Mouse (Mus musculus) myocyte (in vitro differentiated cells): ENCODE measurements at regions not wholly inside any gene's neighbourhood (a gene's known extent, or its start where the extent isn't known, plus 50 kb on each side); places are given as distances from the start of the nearest gene placed in this dataset.

ENCODE experiments used
- E2F4 ChIP-seq: IDR thresholded peaks from one replicate; pipeline ENCODE4 v1.6.1; 2011; ENCODE audit warnings: mild to moderate bottlenecking, control low read depth, moderate library complexity; ENCODE audit not compliant: insufficient read depth
- MAX ChIP-seq: IDR thresholded peaks from one replicate; pipeline ENCODE4 v1.6.1; 2011; ENCODE audit warnings: low read depth, mild to moderate bottlenecking, control low read depth
- POLR2A ChIP-seq: IDR thresholded peaks from one replicate; pipeline ENCODE4 v1.6.1; 2011; ENCODE audit warnings: low read depth, mild to moderate bottlenecking, control low read depth, moderate library complexity; ENCODE audit not compliant: insufficient read length
- POLR2AphosphoS2 ChIP-seq: IDR thresholded peaks from one replicate; pipeline ENCODE4 v1.6.1; 2011; ENCODE audit warnings: low read depth, control low read depth; ENCODE audit not compliant: insufficient read length
- TCF12 ChIP-seq: IDR thresholded peaks from one replicate; pipeline ENCODE4 v1.6.1; 2011; ENCODE audit warnings: mild to moderate bottlenecking, control low read depth; ENCODE audit not compliant: poor library complexity, insufficient read depth, severe bottlenecking

DNA sequence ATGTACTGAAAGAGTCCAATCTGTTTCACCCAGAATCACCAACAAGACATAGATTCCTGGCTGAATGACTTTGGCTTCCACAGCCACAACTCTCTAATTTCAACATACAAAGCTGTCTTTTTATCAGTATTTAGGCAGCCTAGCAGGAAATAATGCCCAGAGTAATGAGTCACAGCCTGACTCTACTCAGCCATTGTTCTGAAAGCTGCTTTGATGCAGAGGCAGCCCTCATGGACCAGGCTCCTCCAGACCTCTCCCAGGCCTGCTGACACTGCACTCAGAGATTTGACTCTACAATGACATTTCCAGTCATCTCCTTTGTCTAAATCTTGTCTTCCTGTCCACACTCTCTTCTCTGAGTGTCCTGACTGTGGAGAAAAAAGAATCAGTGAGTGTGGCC lies 250.4 kb downstream of the Tle4 start:
- TF ChIP-seq POLR2A (no peak), E2F4 (no peak), POLR2AphosphoS2 (no peak), TCF12 (no peak), MAX (no peak)
